8 mouse cellular contexts compared by ENCODE assay signal in genomic region chr11:49203129-49203768, GRCm38 (mm10). TPM values are rescaled to one million over a fixed set of nuclear protein-coding genes. Genes with fewer than 3 reads are reported as not detected.
DNase-seq lines count a peak whose midpoint lies in the region; ATAC-seq and TF ChIP-seq lines count a peak whose summit lies in the region.

TSS of gene Zfp62 (plus strand) at chr11:49203292.

- peak; percentile 90 for TF ChIP-seq POLR2A in brain, embryonic 14.5 days (IDR thresholded peaks at IDR 0.05; ENCODE audit: borderline replicate concordance, extremely low read depth, insufficient read depth, insufficient read length, poor library complexity, severe bottlenecking)

- peak within 1 kb of the TSS; percentile 68 for H3K4me3 ChIP-seq in C2C12 (ENCODE audit: insufficient read depth, poor library complexity, severe bottlenecking)
- H3K4me3 ChIP-seq in erythroblast, embryonic 14.5 days (replicated peaks) = peak within 1 kb of the TSS; percentile 87
- peak within 1 kb of the TSS; percentile 79 for H3K4me3 ChIP-seq in heart, embryonic 13.5 days
- H3K4me3 ChIP-seq in liver, embryonic 12.5 days = peak within 1 kb of the TSS; percentile 79
- peak within 1 kb of the TSS; percentile 85 for H3K4me3 ChIP-seq in stomach, embryonic 15.5 days (replicated peaks)

- peak within 1 kb of the TSS; percentile 99 for H3K27ac ChIP-seq in heart, embryonic 13.5 days (replicated peaks)
- peak within 1 kb of the TSS; percentile 99 for H3K27ac ChIP-seq in liver, embryonic 12.5 days
- peak within 1 kb of the TSS; percentile 99 for H3K27ac ChIP-seq in stomach, embryonic 15.5 days

- peak within 1 kb of the TSS; percentile 88 for H3K4me2 ChIP-seq in heart, embryonic 13.5 days
- peak within 1 kb of the TSS; percentile 89 for H3K4me2 ChIP-seq in liver, embryonic 12.5 days
- peak within 1 kb of the TSS; percentile 62 for H3K4me2 ChIP-seq in stomach, embryonic 15.5 days

- peaks cover 3% of the 10 kb centered on the region for H3K9me3 ChIP-seq in erythroblast, embryonic 14.5 days (ENCODE audit: control insufficient read depth, low read length)
- H3K9me3 ChIP-seq in heart, embryonic 13.5 days = no peaks in the 10 kb centered on the region
- no peaks in the 10 kb centered on the region for H3K9me3 ChIP-seq in liver, embryonic 12.5 days (replicated peaks)
- H3K9me3 ChIP-seq in stomach, embryonic 15.5 days = no peaks in the 10 kb centered on the region

- peaks cover 65% of the 10 kb centered on the region for H3K79me2 ChIP-seq in C2C12 (ENCODE audit: control insufficient read depth, insufficient read depth)

- no peaks in the 10 kb centered on the region for H3K27me3 ChIP-seq in C2C12 (ENCODE audit: control insufficient read depth, insufficient read depth, insufficient read length)
- H3K27me3 ChIP-seq in erythroblast, embryonic 14.5 days (ENCODE audit: control insufficient read depth) = no peaks in the 10 kb centered on the region
- H3K27me3 ChIP-seq in heart, embryonic 13.5 days (replicated peaks) = no peaks in the 10 kb centered on the region
- no peaks in the 10 kb centered on the region for H3K27me3 ChIP-seq in liver, embryonic 12.5 days (replicated peaks)
- no peaks in the 10 kb centered on the region for H3K27me3 ChIP-seq in stomach, embryonic 15.5 days (replicated peaks)

- peaks cover 48% of the 10 kb centered on the region for H3K79me3 ChIP-seq in C2C12 (ENCODE audit: low read depth)

- DNase-seq in brain, embryonic 14.5 days (ENCODE audit: low read depth) = peak; percentile 97
- DNase-seq in kidney, postnatal 10 days = peak; percentile 97
- peak; percentile 93 to 94 for DNase-seq in natural killer cell, adult 2 months (ENCODE audit: low spot score in 2 of 2)

- peak; percentile 90 for ATAC-seq in heart, embryonic 13.5 days (ENCODE audit: extremely low read depth, insufficient number of reproducible peaks, low FRiP score, low TSS enrichment)
- ATAC-seq in liver, embryonic 12.5 days = peak; percentile 92
- ATAC-seq in stomach, embryonic 15.5 days (ENCODE audit: insufficient read depth, low FRiP score, low read depth) = peak; percentile 88

- peak within 1 kb of the TSS; percentile 89 for H3ac ChIP-seq in C2C12 (ENCODE audit: control insufficient read depth, insufficient read length, low read depth)

- H3K4me1 ChIP-seq in erythroblast, embryonic 14.5 days (ENCODE audit: control insufficient read depth) = peaks cover 55% of the 10 kb centered on the region
- peaks cover 32% of the 10 kb centered on the region for H3K4me1 ChIP-seq in heart, embryonic 13.5 days
- peaks cover 53% of the 10 kb centered on the region for H3K4me1 ChIP-seq in liver, embryonic 12.5 days
- H3K4me1 ChIP-seq in stomach, embryonic 15.5 days = peaks cover 3% of the 10 kb centered on the region; the same call in 1 of the 2 replicates

- under 1% methylated on average over 46 of the region's 47 CpGs for WGBS in heart, embryonic 13.5 days
- under 1% methylated on average over 47 of the region's 47 CpGs for WGBS in liver, embryonic 12.5 days (ENCODE audit: insufficient replicate concordance)
- WGBS in stomach, embryonic 15.5 days = under 1% methylated on average over 46 of the region's 47 CpGs

- H3K9ac ChIP-seq in heart, embryonic 13.5 days = peak within 1 kb of the TSS; percentile 98
- H3K9ac ChIP-seq in liver, embryonic 12.5 days = peak within 1 kb of the TSS; percentile 90
- H3K9ac ChIP-seq in stomach, embryonic 15.5 days = peak within 1 kb of the TSS; percentile 93

- TF ChIP-seq CTCF in C2C12 (IDR thresholded peaks at IDR 0.05; ENCODE audit: control insufficient read depth, insufficient read depth, insufficient read length) = no peak
- TF ChIP-seq CTCF in brain, embryonic 14.5 days (IDR thresholded peaks at IDR 0.05; ENCODE audit: borderline replicate concordance, extremely low read depth, insufficient read depth, insufficient read length) = no peak

- peaks cover 19% of the 10 kb centered on the region for H3K36me3 ChIP-seq in C2C12 (ENCODE audit: control insufficient read depth, insufficient read depth)
- H3K36me3 ChIP-seq in erythroblast, embryonic 14.5 days (ENCODE audit: control insufficient read depth) = peaks cover 13% of the 10 kb centered on the region
- peaks cover 16% of the 10 kb centered on the region for H3K36me3 ChIP-seq in heart, embryonic 13.5 days
- peaks cover 13% of the 10 kb centered on the region for H3K36me3 ChIP-seq in liver, embryonic 12.5 days
- H3K36me3 ChIP-seq in stomach, embryonic 15.5 days = no peaks in the 10 kb centered on the region

TF ChIP-seq in C2C12, 6 proteins besides CTCF, POLR2A, EP300 and RAD21:
- TF ChIP-seq USF1 (IDR thresholded peaks at IDR 0.05; ENCODE audit: low read depth) = peak; percentile 97
- peak; percentile 77 for TF ChIP-seq MAX (IDR thresholded peaks at IDR 0.05)
- no peak for TF ChIP-seq MYOD1 (IDR thresholded peaks at IDR 0.05; ENCODE audit: control insufficient read depth, insufficient read length, low read depth)

RNA-seq across cellular contexts. Expression of gene Zfp62, which starts in this region (rescaled TPM):
- 3.3 TPM for polyA plus RNA-seq in C2C12 (2012; fragmentation: generic; extraction: Trizol)
- 23.8 and 34.9 TPM in 2 replicates for polyA plus RNA-seq in brain, embryonic 14.5 days (2012; rRNA removed)
- 0.02 and 0.16 TPM in 2 replicates for polyA plus RNA-seq in erythroblast, embryonic 14.5 days (2012)
- 24.9 and 26.3 TPM in 2 replicates for polyA plus RNA-seq in heart, embryonic 13.5 days (2015; fragmentation: Nextera tagmentation; extraction: Ambion mirVana)
- polyA plus RNA-seq in liver, embryonic 12.5 days (2016; fragmentation: Nextera tagmentation; extraction: Ambion mirVana) = 16.2 and 16.6 TPM in 2 replicates
- 31.0 and 34.2 TPM in 2 replicates for polyA plus RNA-seq in stomach, embryonic 15.5 days (2015; fragmentation: Nextera tagmentation; extraction: Ambion mirVana)

Comparison
In these comparisons a context has a peak if more than half of its experiments do, and no peak if none do; other contexts are left out.
1. Peak in every context shown above with its lines: DNase-seq, ATAC-seq, H3K4me3 ChIP-seq and H3K27ac ChIP-seq.